Mouse (Mus musculus): Measurements from ENCODE around the gene Cybc1.

Cybc1 gene

DNA sequence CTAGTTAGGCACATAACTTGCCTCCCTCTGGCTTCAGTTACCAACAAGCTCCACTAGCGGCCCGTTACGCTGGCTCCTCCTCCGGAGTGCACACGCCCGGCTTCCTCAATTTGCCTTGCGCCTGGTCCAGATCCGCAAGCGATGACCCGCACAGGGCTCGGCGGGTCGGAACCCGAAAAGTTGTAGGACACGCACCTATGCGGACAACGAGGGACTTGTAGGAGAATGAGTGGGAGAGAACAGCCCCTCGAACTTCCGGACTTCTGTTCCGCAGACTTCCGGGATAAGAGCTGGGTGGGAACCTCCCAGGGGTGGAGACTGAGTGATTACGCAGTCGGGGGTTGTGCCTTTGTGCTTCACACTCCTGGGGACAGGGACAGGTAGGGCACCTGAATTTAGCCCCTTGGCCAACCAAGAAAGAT is at the start of gene Cybc1:
TSS of gene Cybc1 (minus strand) at position 305 of the 422 bp plus-strand sequence.
- peak; percentile 83 for DNase-seq (ENCODE audit: low read depth, low spot score)

DNA sequence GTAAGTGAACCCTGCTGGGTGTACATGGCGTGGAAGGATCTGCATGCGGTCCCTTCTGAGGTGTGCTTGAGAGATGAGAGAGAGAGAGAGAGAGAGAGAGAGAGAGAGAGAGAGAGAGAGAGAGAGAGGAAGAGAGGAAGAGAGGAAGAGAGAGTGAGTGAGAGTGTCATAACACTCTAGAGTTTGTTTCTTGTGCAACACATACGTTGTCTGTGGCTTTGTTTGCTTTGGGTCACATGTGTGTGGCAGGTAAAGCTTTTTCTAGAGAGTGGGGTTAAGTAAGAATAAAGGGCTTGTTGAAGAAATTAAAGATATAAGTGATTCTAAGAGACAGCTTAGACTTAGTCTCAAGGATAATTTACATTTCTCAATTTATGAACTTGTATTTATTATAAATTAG is 48.9 kb upstream of the Cybc1 start:
- DNase-seq (ENCODE audit: low read depth, low spot score): no peak

- DNase-seq (ENCODE audit: low read depth, low spot score): no peak
Observed at GRCm38 (mm10) chr11:121277516-121277915, 48.4 kb upstream of the Cybc1 start.

GRCm38 (mm10) chr11:121261074-121261473 is 32.0 kb upstream of the Cybc1 start:
- DNase-seq (ENCODE audit: low read depth, low spot score): no peak

GRCm38 (mm10) chr11:121260211-121260906 is 31.2 kb upstream of the Cybc1 start:
- no peak for DNase-seq (ENCODE audit: low read depth, low spot score)

DNA sequence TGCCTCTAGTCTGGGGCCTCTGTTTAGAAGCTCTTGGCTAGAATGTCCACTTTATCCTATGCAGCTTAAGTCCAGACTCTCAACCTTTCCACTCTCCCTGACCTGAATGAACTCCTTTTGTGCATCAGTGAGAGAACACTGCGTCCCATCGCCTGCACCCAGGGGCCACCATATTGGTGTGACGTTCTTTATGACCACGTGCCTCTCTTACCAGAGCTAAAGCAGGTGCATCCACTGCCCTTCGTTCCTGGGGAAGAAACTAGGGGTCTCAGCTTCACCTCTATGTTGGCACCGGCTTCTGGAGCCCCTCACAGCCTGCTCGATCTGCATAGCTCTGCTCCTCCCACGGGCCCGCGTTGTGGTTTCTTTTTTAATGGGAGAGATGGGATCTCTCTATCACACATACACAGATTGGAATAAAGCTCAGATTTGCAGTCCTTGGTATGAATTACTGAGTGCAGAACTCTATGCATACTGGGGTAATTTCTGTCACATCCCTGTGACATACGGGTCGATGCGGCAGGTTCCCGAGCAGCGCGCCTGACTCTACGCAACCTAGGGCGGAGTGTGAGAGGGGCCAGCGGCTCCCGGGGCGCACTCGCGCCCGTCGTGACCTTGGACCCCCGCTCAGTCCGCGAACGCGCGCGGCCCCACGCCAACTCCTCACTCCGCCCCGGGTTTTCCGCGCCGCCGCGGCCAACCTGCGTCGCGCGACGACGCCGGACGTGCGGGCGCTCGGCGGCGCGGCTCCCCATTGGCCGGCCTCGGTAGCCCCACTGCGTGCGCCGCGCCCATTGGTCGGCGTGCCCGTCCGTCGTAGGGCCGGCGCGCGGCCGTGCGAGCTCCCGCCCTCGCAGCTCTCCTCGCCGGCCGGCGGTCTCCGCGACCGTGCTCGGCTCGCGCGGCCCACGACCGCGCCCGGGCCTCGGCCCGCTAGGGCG is 30.3 kb upstream of the Cybc1 start, which contains the start of gene Foxk2:
TSS of gene Foxk2 (plus strand) at position 831 of the 941 bp plus-strand sequence.
- peak; percentile 80 for DNase-seq (ENCODE audit: low read depth, low spot score)

GRCm38 (mm10) chr11:121250196-121250595 is 21.1 kb upstream of the Cybc1 start:
- DNase-seq (ENCODE audit: low read depth, low spot score): no peak

- DNase-seq (ENCODE audit: low read depth, low spot score): no peak
Observed at GRCm38 (mm10) chr11:121239669-121240068, 10.5 kb upstream of the Cybc1 start.

- DNase-seq (ENCODE audit: low read depth, low spot score): no peak
Observed at GRCm38 (mm10) chr11:121237345-121238128, 8.4 kb upstream of the Cybc1 start.

GRCm38 (mm10) chr11:121236564-121237344 is 7.6 kb upstream of the Cybc1 start, which contains the start of gene Narf:
Gene Narf, plus strand, starts transcription at chr11:121237253.
- DNase-seq (ENCODE audit: low read depth, low spot score): peak; percentile 100

- no peak for DNase-seq (ENCODE audit: low read depth, low spot score)
Observed at GRCm38 (mm10) chr11:121235475-121236238, 6.5 kb upstream of the Cybc1 start.

- DNase-seq (ENCODE audit: low read depth, low spot score): no peak
Observed at GRCm38 (mm10) chr11:121232706-121233105, 3.6 kb upstream of the Cybc1 start.

GRCm38 (mm10) chr11:121231628-121232291 is 2.6 kb upstream of the Cybc1 start:
- DNase-seq (ENCODE audit: low read depth, low spot score): no peak

DNA sequence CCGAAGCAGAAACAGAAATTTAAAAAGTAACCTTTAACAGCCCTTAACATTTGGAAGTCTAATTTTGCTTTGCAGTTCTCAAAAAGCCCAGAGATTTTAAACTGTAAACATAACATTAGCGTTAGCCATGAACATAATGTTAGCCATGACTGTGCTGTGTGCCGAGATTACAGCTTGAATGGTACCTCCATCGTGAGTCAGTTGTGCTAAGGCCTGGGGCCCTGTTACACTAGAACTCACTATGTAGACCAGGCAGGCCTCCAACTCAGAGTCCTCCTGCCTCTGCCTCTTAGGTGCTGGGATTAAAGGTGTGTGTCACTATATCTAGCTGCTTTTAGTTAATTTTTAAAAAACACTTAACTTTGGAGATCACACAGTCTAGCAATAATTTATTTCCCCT is 2.1 kb upstream of the Cybc1 start:
- no peak for DNase-seq (ENCODE audit: low read depth, low spot score)

DNA sequence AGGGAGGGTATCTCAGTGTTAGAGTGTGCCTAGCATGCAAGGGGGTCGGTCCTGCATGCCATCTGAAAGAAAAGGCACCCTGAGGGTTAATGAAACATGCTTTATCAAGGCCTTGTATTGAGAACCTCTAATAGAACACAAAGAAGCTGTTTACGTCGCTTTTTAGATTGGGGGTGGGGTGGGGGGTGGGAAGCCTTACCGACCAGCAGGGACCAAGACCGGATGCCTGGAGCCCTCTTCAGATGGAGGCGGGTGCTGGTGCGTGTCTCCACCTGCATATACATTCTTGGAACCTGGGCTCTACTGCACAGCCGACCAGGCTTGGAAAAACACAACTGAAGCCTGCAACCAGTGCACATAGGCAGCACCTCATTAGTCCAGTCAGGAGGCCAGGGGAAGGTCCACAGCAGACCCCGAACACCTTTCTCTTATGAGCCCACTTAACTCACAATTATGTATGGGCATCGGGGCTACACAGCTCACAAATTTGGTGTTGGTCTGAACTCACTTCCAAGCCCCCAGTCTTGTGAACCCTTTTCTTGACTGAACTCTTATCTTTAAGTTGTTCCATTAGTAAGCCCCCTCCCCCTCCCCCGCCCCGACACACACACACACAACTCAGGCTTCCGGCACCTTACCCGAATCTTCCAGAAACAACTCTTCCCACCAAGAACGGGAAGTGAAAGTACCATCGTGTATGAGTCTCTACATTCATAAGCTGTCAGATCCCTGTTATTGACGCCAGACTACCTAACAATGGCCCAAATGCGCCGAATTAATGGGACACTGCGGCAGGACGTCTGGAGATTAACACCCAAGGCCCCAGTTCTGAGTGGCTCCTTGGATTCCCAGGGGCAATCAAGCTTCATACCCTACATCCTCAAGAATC is 749 bp downstream of the Cybc1 start:
- DNase-seq (ENCODE audit: low read depth, low spot score): no peak

GRCm38 (mm10) chr11:121221321-121222010 is 7.7 kb downstream of the Cybc1 start:
- DNase-seq (ENCODE audit: low read depth, low spot score): no peak

- no peak for DNase-seq (ENCODE audit: low read depth, low spot score)
Observed at GRCm38 (mm10) chr11:121220771-121221170, 8.4 kb downstream of the Cybc1 start.

GRCm38 (mm10) chr11:121219776-121220175 is 9.3 kb downstream of the Cybc1 start:
- DNase-seq (ENCODE audit: low read depth, low spot score): no peak

All from WW6 (cell line).